Mouse (Mus musculus): ENCODE measurements around the gene Tnnc1. TPM values are rescaled to one million over a fixed set of nuclear protein-coding genes. Genes with fewer than 3 reads are reported as not detected.
A peak's percentile ranks its signal among the peaks of the same experiment; 100 is the strongest.

Tnnc1 gene
- total RNA-seq (2021) (1 to 10 TPM; 1.3 to 1.7 TPM), polyA plus RNA-seq (2012; rRNA removed) (0.36 TPM in 1 of 2 replicates, not detected in the other)
- long read RNA-seq: 0 reads

- no peak for DNase-seq
These were observed at the start of gene Tnnc1 for GRCm38 (mm10) chr14:31208084-31208483. Gene Tnnc1, plus strand, starts transcription at chr14:31208312.

DNA sequence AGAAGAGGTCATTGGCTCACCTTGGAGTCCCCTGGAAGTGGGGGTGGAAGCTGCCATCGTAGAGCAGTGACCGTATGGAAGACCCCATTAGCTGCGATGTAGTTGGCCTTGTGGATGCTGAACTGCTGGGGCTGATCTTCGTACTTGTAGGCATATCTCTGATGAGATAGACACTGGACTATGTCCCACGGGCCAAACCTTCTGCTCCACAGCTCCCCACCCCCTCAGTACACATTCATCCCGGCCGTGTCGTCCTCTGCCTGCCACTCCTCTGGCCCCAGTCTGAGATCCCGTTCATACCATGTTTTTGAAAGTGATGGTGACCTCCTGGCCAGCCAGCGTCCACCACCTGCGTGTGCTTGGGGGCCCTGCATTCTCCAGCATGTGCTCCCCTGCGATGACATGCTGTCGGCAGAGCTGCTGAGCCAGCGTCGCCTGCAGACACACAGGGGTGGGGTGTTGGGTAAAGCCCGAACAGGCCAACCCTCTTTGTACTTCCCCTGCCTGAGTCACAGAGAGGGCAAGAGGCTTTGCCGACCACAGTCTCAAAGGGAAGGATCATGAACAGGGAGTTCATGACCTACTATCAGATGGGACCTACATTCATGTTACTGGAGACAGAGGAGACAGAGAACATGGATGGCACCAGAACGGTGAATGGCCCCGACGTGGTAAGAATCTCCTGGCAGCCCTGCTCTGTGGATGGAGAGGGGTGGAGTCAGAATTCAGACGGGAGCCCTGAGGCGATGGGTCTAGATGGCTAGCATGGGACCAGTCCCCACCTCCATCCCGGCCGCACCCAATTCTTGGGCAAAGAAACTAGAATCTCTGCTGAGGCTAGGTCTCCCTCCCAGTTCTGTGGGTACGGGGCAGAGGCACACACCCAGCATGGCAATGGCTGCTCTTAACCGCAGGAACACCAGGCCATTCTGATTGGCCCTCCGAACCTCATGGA, 47.6 kb upstream of the Tnnc1 start:
- no peak for DNase-seq

DNA sequence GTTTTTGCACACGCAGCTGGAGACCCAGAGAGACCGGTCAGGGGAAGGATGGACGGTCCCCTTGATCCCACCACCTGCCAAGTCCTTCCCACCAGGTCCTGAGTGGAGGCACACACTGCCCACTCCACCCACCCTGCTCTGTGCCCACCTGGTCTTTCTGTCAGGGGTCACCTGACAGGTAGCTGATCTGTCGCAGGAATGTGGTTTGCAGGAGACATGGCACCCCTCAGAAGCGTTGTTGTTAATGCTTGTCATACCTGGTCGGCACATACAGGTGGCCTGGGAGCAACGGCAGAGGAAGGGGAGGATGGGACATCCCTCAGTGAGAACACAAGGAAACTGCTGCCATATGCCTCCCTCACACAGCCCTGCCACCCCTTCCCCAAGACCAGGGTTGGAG, 46.9 kb upstream of the Tnnc1 start:
- no peak for DNase-seq

GRCm38 (mm10) chr14:31161638-31162037, 46.5 kb upstream of the Tnnc1 start:
- DNase-seq: no peak

DNA sequence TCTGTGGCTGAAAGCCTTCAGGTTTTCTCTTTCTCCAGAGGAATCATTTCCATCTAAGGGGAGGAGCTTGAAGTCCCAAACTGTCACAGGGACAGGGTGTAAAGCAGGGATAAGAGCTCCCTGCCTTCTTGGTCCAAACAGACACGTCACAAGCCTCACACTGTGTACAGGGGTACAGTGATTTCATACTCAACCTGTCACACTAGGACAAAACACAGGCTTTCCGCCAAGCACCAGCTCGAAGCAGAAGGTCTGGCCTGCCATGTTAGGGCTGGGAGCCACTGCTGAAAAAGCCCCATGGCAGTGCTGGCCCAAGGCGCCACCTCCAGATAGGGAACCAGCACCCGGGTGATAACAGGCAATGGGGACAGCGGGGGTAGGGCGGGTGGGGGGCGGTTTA, 44.0 kb upstream of the Tnnc1 start:
- no peak for DNase-seq

- DNase-seq: no peak
These were observed 43.1 kb upstream of the Tnnc1 start for GRCm38 (mm10) chr14:31165010-31165409.

- DNase-seq: no peak
These were observed 42.7 kb upstream of the Tnnc1 start for GRCm38 (mm10) chr14:31165458-31165857.

GRCm38 (mm10) chr14:31165991-31166630, 42.0 kb upstream of the Tnnc1 start:
- DNase-seq: peak; percentile 41

GRCm38 (mm10) chr14:31166827-31167226, 41.3 kb upstream of the Tnnc1 start:
- no peak for DNase-seq

GRCm38 (mm10) chr14:31168425-31168824, 39.7 kb upstream of the Tnnc1 start, which contains the start of gene Stab1:
Gene Stab1, minus strand, starts transcription at chr14:31168641.
- peak; percentile 63 for DNase-seq

DNA sequence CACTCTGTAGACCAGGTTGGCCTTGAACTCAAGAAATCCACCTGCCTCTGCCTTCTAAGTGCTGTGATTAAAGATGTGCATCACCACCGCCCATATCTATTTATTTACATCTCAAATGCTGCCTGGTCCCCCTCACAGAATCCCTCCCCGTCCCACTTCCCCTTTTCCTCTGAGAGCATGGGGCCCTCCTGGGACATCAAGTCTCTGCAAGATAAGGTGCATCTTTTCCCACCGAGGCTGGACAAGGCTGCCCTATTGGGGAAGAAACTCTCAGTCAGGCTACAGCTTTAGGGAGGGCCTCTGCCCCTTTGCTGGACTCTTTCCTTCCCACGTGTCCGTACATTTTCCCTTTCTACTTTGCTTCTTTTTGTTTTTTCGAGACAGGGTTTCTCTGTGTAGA, 38.6 kb upstream of the Tnnc1 start:
- DNase-seq: no peak

DNA sequence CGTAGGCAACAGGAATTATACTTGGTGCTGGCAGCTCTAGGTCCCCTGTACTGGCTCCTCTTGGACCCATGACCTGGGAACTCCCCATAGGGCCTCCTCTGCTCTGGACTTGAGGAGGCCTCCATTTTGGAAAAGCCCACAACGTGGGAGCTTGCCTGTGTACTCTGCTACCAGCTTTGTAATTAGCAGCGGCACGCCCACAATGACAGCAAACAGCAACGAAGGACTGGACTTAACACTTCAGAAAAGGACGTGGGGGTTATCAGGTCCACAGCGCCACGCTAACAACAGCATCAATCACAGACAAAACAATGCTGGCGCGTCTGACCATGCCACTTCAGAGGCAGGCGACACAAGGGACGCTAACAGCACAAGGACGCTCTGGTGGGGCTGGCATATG, 37.1 kb upstream of the Tnnc1 start:
- no peak for DNase-seq

- DNase-seq: no peak
These were observed 36.7 kb upstream of the Tnnc1 start for GRCm38 (mm10) chr14:31171386-31171785.

DNA sequence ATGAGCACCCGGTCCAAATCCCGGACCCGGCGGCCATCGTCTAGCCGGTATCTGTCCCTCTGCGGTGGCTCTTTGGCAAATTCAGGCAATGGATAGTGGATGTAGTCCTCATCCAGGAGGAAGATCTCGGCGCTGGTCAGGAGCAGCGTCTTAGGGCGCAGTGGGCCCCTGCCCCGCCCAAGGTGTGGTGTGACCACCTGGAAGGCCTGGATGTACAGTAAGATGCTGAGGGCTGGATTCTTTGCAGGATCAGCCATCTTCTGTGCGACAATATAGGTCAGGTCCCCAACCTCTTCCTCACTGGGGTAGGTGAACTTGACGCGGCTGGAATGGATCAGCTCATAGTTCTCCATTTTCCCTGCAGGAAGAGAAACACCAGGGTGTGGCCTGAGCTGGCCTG, 36.3 kb upstream of the Tnnc1 start:
- no peak for DNase-seq

- DNase-seq: peak; percentile 67
These were observed 35.2 kb upstream of the Tnnc1 start for GRCm38 (mm10) chr14:31172781-31173455.

GRCm38 (mm10) chr14:31173537-31173936, 34.6 kb upstream of the Tnnc1 start:
- DNase-seq: no peak

DNA sequence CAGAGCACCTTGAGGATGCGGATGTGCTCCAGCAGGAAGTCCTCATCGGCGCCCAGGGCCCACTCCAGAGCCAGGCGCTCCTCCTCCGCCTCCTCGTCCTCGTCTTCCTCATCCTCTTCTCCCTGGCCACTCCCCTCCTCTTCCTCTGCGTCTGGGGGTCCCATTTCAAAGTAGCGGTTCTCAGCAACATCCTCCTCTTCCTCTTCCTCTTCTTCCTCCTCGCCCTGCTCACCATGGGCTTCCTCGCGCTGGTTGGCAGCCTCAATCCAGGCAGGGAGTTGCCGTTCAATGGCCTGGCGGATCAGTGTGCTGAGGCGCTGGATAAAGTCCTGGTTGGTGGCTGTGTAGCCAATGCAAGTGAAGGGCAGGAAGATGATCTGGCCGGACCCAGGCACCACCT, 30.8 kb upstream of the Tnnc1 start:
- DNase-seq: no peak

DNA sequence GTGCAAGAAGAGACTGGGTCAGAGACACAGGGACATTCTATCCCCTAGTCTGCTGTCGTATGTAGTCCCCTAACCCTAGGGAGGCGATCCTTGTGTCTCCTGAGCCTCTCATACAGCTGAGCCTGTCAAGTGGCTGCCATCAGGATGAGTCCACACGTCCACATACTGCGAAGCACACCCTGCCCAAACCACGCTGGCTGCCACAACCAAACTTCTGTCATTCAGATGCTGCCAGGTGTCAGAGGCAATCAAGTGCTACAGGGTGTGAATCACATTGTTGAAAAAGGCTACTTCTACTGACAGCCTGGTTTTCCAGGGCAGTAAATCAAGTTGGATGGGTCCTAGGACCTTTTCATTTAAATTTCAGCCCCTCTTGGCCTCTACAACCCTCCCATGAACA, 30.4 kb upstream of the Tnnc1 start:
- DNase-seq: no peak

GRCm38 (mm10) chr14:31179677-31180365, 28.3 kb upstream of the Tnnc1 start:
- no peak for DNase-seq

DNA sequence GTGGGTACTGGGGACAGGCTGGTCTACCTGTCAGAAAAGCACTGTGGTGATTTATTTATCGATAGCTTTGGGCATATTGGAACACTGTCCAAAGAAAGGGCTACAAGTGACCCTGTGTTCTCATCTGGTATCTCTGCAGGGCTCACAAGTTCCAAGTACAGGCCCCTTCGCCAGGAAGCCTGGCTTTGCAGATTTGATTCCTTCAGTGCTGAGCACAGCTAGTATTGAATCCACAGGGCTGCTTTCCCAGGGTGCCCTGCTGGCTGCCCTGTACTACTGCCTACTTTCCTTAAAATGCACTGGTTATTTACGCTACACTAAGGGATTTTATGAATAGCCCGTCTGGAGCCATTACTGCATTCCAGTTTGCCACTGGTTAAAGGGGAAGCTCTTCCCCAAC, 26.6 kb upstream of the Tnnc1 start:
- no peak for DNase-seq

DNA sequence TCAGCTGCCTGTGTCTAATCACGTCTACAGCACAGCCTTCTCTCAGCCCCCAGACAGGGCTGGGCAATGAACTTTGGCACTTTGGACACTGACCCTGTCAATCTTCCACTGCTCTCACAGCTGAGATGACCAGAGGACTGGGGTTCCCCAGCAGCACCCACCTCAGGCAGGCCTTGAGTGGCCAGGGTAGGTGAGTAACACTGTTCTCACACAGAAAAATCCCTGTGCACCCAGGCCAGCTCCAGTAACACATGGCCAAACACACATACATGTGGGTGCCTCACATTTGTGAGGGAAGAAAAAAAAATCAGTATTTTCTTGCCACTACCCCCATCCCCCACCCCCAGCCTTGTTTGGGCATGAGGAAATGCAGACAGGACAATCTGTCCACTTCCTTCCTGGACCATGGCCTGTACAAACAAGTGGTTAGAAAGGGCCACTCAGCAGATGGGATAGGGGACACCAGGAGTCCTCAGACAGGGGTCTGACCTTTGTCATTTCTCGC, 25.3 kb upstream of the Tnnc1 start:
- DNase-seq: no peak

DNA sequence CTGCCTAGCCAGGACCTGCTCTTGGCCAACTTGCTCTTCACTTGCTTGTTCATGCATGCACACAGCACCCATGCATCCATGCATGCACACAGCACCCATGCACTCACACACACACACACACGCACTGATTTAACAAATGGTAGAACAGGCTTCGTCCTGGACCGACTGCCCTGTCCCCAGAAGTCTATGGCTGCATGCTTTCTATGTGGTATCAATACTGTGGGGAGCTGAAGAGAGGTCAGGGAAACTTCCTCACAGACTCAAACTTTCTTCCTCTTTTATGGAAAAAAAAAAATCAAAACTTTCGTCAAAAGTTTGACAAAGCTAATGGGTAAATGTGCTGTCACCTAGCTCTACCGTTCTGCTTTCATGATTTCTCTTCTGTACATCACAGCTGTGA, 24.6 kb upstream of the Tnnc1 start:
- DNase-seq: no peak

Measured in adrenal gland, adult 2 months (tissue).